8 mouse cellular contexts compared by ENCODE assay signal in the genomic region with DNA sequence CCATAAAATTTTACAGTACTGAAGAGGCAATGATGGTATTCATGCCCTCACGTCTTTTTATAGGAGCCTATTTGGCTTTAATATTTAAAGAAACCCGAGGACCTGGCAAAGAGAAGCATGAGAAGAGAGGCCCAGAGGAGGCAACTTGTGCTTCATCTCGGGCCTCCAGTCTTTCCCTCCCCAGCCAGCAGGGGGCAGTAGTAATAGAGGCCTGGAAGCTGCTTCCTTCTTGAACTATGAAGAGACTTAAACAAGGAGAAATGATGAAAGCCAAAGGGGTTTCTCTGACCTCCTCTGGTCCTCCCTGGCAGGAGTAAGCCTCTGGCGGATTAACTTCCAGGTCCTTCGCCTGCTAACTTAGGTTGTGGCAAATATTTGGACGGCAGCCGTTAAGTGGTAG.
DNase-seq lines count a peak whose midpoint lies in the region; ATAC-seq and TF ChIP-seq lines count a peak whose summit lies in the region.

No protein-coding gene starts in this region.

- no peaks in the 10 kb centered on the region for H3K27me3 ChIP-seq in liver, embryonic 13.5 days

- H3K4me2 ChIP-seq in liver, embryonic 13.5 days: no peak overlapping the region

- H3K27ac ChIP-seq in liver, embryonic 13.5 days: no peak overlapping the region

- DNase-seq in ovary, postnatal 10 days (ENCODE audit: low spot score): peak; percentile 38
- no peak for DNase-seq in ovary, adult 18-20 months (ENCODE audit: low spot score)
- peak; percentile 63 for DNase-seq in brain, embryonic 14.5 days (ENCODE audit: low read depth)
- DNase-seq in forelimb bud, embryonic 11.5 days (ENCODE audit: low read depth, low spot score): peak; percentile 62
- peak; percentile 74 for DNase-seq in kidney, postnatal 14 days
- DNase-seq in liver, embryonic 13.5 days: peak; percentile 45
- peak; percentile 76 to 82 for DNase-seq in right cerebral cortex, adult 2 months (ENCODE audit: low spot score in 2 of 2)
- peak; percentile 87 for DNase-seq in urinary bladder, postnatal 14 days (ENCODE audit: low spot score)

- H3K4me1 ChIP-seq in liver, embryonic 13.5 days (replicated peaks): no peaks in the 10 kb centered on the region

- no peak for TF ChIP-seq POLR2A in brain, embryonic 14.5 days (IDR thresholded peaks at IDR 0.05; ENCODE audit: borderline replicate concordance, extremely low read depth, insufficient read depth, insufficient read length, poor library complexity, severe bottlenecking)

- ATAC-seq in liver, embryonic 13.5 days (ENCODE audit: low read depth): no peak

- 40% methylated on average over 7 of the region's 7 CpGs for WGBS in liver, embryonic 13.5 days (ENCODE audit: insufficient replicate concordance)

- no peaks in the 10 kb centered on the region for H3K36me3 ChIP-seq in liver, embryonic 13.5 days

- H3K9me3 ChIP-seq in liver, embryonic 13.5 days (replicated peaks): no peaks in the 10 kb centered on the region

- peak; percentile 75 for TF ChIP-seq CTCF in brain, embryonic 14.5 days (IDR thresholded peaks at IDR 0.05; ENCODE audit: borderline replicate concordance, extremely low read depth, insufficient read depth, insufficient read length)

- no peak overlapping the region for H3K4me3 ChIP-seq in liver, embryonic 13.5 days (replicated peaks)

- no peak overlapping the region for H3K9ac ChIP-seq in liver, embryonic 13.5 days
